Mouse (Mus musculus) forebrain, embryonic 12.5 days (tissue): ENCODE measurements around the gene 4930558K02Rik. TPM values are rescaled to one million over a fixed set of nuclear protein-coding genes. Genes with fewer than 3 reads are reported as not detected.

ENCODE experiments used
- ATAC-seq: fragments of 200-750 bp; cut with Nextera tagmentation; 2 replicates; pipeline ENCODE4 v1.8.0; 2017; ENCODE audit warnings: moderate TSS enrichment; ENCODE audit not compliant: low FRiP score
- H3K27ac ChIP-seq: fragments of 300-500 bp; sonication (generic); 2 replicates; pipeline ENCODE4 v1.5.1; 2016; ENCODE audit warnings: mild to moderate bottlenecking
- H3K27me3 ChIP-seq: fragments of 300-500 bp; sonication (generic); 2 replicates; pipeline ENCODE4 v1.6.1; 2016; ENCODE audit warnings: mild to moderate bottlenecking
- H3K36me3 ChIP-seq: fragments of 300-500 bp; sonication (generic); replicated peaks from 2 replicates; pipeline ENCODE4 v1.6.1; 2016; ENCODE audit warnings: mild to moderate bottlenecking
- H3K4me1 ChIP-seq: fragments of 300-500 bp; sonication (generic); 2 replicates; pipeline ENCODE4 v1.6.1; 2016
- H3K4me2 ChIP-seq: fragments of 300-500 bp; sonication (generic); 2 replicates; pipeline ENCODE4 v1.6.1; 2016; ENCODE audit warnings: mild to moderate bottlenecking, moderate library complexity
- H3K4me3 ChIP-seq: fragments of 300-500 bp; sonication (generic); replicated peaks from 2 replicates; pipeline ENCODE4 v1.5.1; 2016; ENCODE audit warnings: mild to moderate bottlenecking
- H3K9ac ChIP-seq: fragments of 300-500 bp; sonication (generic); 2 replicates; pipeline ENCODE4 v1.6.1; 2016; ENCODE audit warnings: mild to moderate bottlenecking
- H3K9me3 ChIP-seq: fragments of 300-500 bp; sonication (generic); 2 replicates; pipeline ENCODE4 v1.6.1; 2016
- WGBS: fragments of 180-500 bp; shearing (Covaris S2); methylation state at CpG from one replicate; pipeline ENCODE4 v1.1.7; 2016; 5-methylcytosine and 5-hydroxymethylcytosine counted together
- polyA plus RNA-seq: library from polyadenylated mRNA; unstranded; fragments of >200 nt; fragmentation: Nextera tagmentation; extraction: Ambion mirVana; gene quantifications from 2 replicates; pipeline ENCODE4 v1.2.1, GENCODE M21; 2016

4930558K02Rik gene
- polyA plus RNA-seq, 1 experiment from 2014 or later: not detected

GRCm38 (mm10) chr1:161968589-161969407 lies 10.6 kb downstream of the 4930558K02Rik start, which contains the start of gene Pigc:
Pigc (plus strand) TSS chr1:161969186.
- Histone ChIP-seq H3K9ac (peak within 1 kb of the TSS; percentile 72), H3K4me2 (peak within 1 kb of the TSS; percentile 52), H3K4me3 (peak within 1 kb of the TSS; percentile 69), H3K36me3 (peaks cover 6% of the 10 kb centered on the region; the same call in 1 of the 2 replicates), H3K4me1 (peaks cover 11% of the 10 kb centered on the region), H3K9me3 (no peaks in the 10 kb centered on the region), H3K27ac (peak within 1 kb of the TSS; percentile 81; the same call in 1 of the 2 replicates), H3K27me3 (0 out of 2 replicates have a peak, but pooled peaks cover under 1% of the 10 kb centered on the region)
- WGBS: 4% methylated on average over 38 of the region's 38 CpGs
- peak; percentile 99 for ATAC-seq

- no peak for ATAC-seq
- no peak overlapping the region for H3K4me2 ChIP-seq
- 94% methylated on average over 2 of the region's 2 CpGs for WGBS
Measured at GRCm38 (mm10) chr1:161967936-161968335, 11.5 kb downstream of the 4930558K02Rik start.

GRCm38 (mm10) chr1:161962465-161963377 lies 16.7 kb downstream of the 4930558K02Rik start:
- H3K9ac ChIP-seq: no peak overlapping the region
- ATAC-seq: 0 out of 2 replicates have a peak, but pooled peaks have one; percentile 60
- H3K9me3 ChIP-seq: no peaks in the 10 kb centered on the region
- H3K36me3 ChIP-seq: no peaks in the 10 kb centered on the region
- H3K4me2 ChIP-seq: no peak overlapping the region
- no peak overlapping the region for H3K27ac ChIP-seq
- no peak overlapping the region for H3K4me3 ChIP-seq
- H3K4me1 ChIP-seq: no peaks in the 10 kb centered on the region
- H3K27me3 ChIP-seq: 0 out of 2 replicates have a peak, but pooled peaks cover 2% of the 10 kb centered on the region
- 42% methylated on average over 3 of the region's 3 CpGs for WGBS

More at GRCm38 (mm10) chr1:161967936-161968335, 11.5 kb downstream of the 4930558K02Rik start:
- no peak overlapping the region for H3K27ac ChIP-seq
- H3K27me3 ChIP-seq: 0 out of 2 replicates have a peak, but pooled peaks cover 2% of the 10 kb centered on the region
- no peaks in the 10 kb centered on the region for H3K9me3 ChIP-seq
- peaks cover 11% of the 10 kb centered on the region for H3K4me1 ChIP-seq
- H3K36me3 ChIP-seq: peaks cover 6% of the 10 kb centered on the region; the same call in 1 of the 2 replicates
- H3K9ac ChIP-seq: no peak overlapping the region
- H3K4me3 ChIP-seq: no peak overlapping the region

- H3K4me2 ChIP-seq: no peak overlapping the region
- no peak overlapping the region for H3K9ac ChIP-seq
- no peak overlapping the region for H3K27ac ChIP-seq
- H3K4me1 ChIP-seq: no peaks in the 10 kb centered on the region
- ATAC-seq: no peak
- H3K36me3 ChIP-seq: no peaks in the 10 kb centered on the region
- no peaks in the 10 kb centered on the region for H3K9me3 ChIP-seq
- no peaks in the 10 kb centered on the region for H3K27me3 ChIP-seq
- 81% methylated on average over 19 of the region's 19 CpGs for WGBS
- H3K4me3 ChIP-seq: no peak overlapping the region
Measured at GRCm38 (mm10) chr1:161957964-161958950, 21.2 kb downstream of the 4930558K02Rik start.

GRCm38 (mm10) chr1:161955846-161956245 lies 23.6 kb downstream of the 4930558K02Rik start:
- Histone ChIP-seq H3K27me3 (no peaks in the 10 kb centered on the region), H3K27ac (no peak overlapping the region), H3K36me3 (no peaks in the 10 kb centered on the region), H3K4me1 (no peaks in the 10 kb centered on the region), H3K9me3 (no peaks in the 10 kb centered on the region), H3K4me2 (no peak overlapping the region), H3K4me3 (no peak overlapping the region), H3K9ac (no peak overlapping the region)
- ATAC-seq: no peak
- WGBS: 78% methylated on average over 5 of the region's 5 CpGs

GRCm38 (mm10) chr1:161952599-161952998 lies 26.8 kb downstream of the 4930558K02Rik start:
- no peak overlapping the region for H3K27ac ChIP-seq
- no peak overlapping the region for H3K9ac ChIP-seq
- no peak overlapping the region for H3K4me2 ChIP-seq
- no peak for ATAC-seq
- H3K27me3 ChIP-seq: no peaks in the 10 kb centered on the region
- no peaks in the 10 kb centered on the region for H3K36me3 ChIP-seq
- H3K4me3 ChIP-seq: no peak overlapping the region
- H3K9me3 ChIP-seq: no peaks in the 10 kb centered on the region
- WGBS: 79% methylated on average over 1 of the region's 1 CpGs
- H3K4me1 ChIP-seq: no peaks in the 10 kb centered on the region

GRCm38 (mm10) chr1:161951009-161951779 lies 28.2 kb downstream of the 4930558K02Rik start:
- ATAC-seq: no peak
- WGBS: 81% methylated on average over 5 of the region's 5 CpGs
- Histone ChIP-seq H3K9ac (no peak overlapping the region), H3K9me3 (no peaks in the 10 kb centered on the region), H3K27me3 (no peaks in the 10 kb centered on the region), H3K36me3 (no peaks in the 10 kb centered on the region), H3K27ac (no peak overlapping the region), H3K4me3 (no peak overlapping the region), H3K4me1 (no peaks in the 10 kb centered on the region), H3K4me2 (no peak overlapping the region)

GRCm38 (mm10) chr1:161942082-161942481 lies 37.4 kb downstream of the 4930558K02Rik start:
- Histone ChIP-seq H3K36me3 (no peaks in the 10 kb centered on the region), H3K4me1 (no peaks in the 10 kb centered on the region), H3K9ac (no peak overlapping the region), H3K27me3 (no peaks in the 10 kb centered on the region), H3K27ac (no peak overlapping the region), H3K4me3 (no peak overlapping the region), H3K9me3 (no peaks in the 10 kb centered on the region), H3K4me2 (no peak overlapping the region)
- ATAC-seq: no peak
- 80% methylated on average over 2 of the region's 2 CpGs for WGBS

GRCm38 (mm10) chr1:161932286-161932685 lies 47.1 kb downstream of the 4930558K02Rik start:
- H3K4me1 ChIP-seq: no peaks in the 10 kb centered on the region
- ATAC-seq: no peak

GRCm38 (mm10) chr1:161931817-161932216 lies 47.6 kb downstream of the 4930558K02Rik start:
- Histone ChIP-seq H3K9me3 (no peaks in the 10 kb centered on the region), H3K4me1 (no peaks in the 10 kb centered on the region), H3K27me3 (no peaks in the 10 kb centered on the region), H3K4me3 (no peak overlapping the region), H3K9ac (no peak overlapping the region), H3K27ac (no peak overlapping the region), H3K36me3 (no peaks in the 10 kb centered on the region), H3K4me2 (no peak overlapping the region)
- 87% methylated on average over 10 of the region's 10 CpGs for WGBS
- no peak for ATAC-seq

More at GRCm38 (mm10) chr1:161932286-161932685, 47.1 kb downstream of the 4930558K02Rik start:
- WGBS: 89% methylated on average over 4 of the region's 4 CpGs
- Histone ChIP-seq H3K9me3 (no peaks in the 10 kb centered on the region), H3K36me3 (no peaks in the 10 kb centered on the region), H3K27me3 (no peaks in the 10 kb centered on the region), H3K27ac (no peak overlapping the region), H3K4me3 (no peak overlapping the region), H3K4me2 (no peak overlapping the region), H3K9ac (no peak overlapping the region)

GRCm38 (mm10) chr1:161931313-161931712 lies 48.1 kb downstream of the 4930558K02Rik start:
- 72% methylated on average over 4 of the region's 4 CpGs for WGBS
- Histone ChIP-seq H3K36me3 (no peaks in the 10 kb centered on the region), H3K9ac (no peak overlapping the region), H3K4me3 (no peak overlapping the region), H3K9me3 (no peaks in the 10 kb centered on the region), H3K4me1 (no peaks in the 10 kb centered on the region), H3K4me2 (no peak overlapping the region), H3K27me3 (no peaks in the 10 kb centered on the region), H3K27ac (no peak overlapping the region)
- no peak for ATAC-seq
